Mouse (Mus musculus) lung, embryonic 16.5 days (tissue): ENCODE measurements around the gene Cish. TPM values are rescaled to one million over a fixed set of nuclear protein-coding genes. Genes with fewer than 3 reads are reported as not detected.

ENCODE experiments used
- ATAC-seq: fragments of 200-750 bp; cut with Nextera tagmentation; 2 replicates; pipeline ENCODE4 v1.8.0; 2017; ENCODE audit warnings: low read depth, mild to moderate bottlenecking, moderate library complexity
- H3K27ac ChIP-seq: fragments of 300-500 bp; sonication (generic); 2 replicates; pipeline ENCODE4 v1.5.1; 2014; ENCODE audit warnings: mild to moderate bottlenecking, control low read depth, low read length
- H3K27me3 ChIP-seq: fragments of 300-500 bp; sonication (generic); 2 replicates; pipeline ENCODE4 v1.6.1; 2014; ENCODE audit warnings: low read depth, low read length, mixed read lengths; ENCODE audit not compliant: control insufficient read depth, insufficient read depth
- H3K36me3 ChIP-seq: fragments of 300-500 bp; sonication (generic); 2 replicates; pipeline ENCODE4 v1.6.1; 2014; ENCODE audit warnings: low read length; ENCODE audit not compliant: control insufficient read depth, insufficient read depth
- H3K4me1 ChIP-seq: fragments of 300-500 bp; sonication (generic); replicated peaks from 2 replicates; pipeline ENCODE4 v1.6.1; 2014; ENCODE audit warnings: low read length, mixed read lengths; ENCODE audit not compliant: control insufficient read depth, insufficient read depth
- H3K4me2 ChIP-seq: fragments of 300-500 bp; sonication (generic); 2 replicates; pipeline ENCODE4 v1.6.1; 2014; ENCODE audit warnings: low read depth, low read length, control low read depth
- H3K4me3 ChIP-seq: fragments of 300-500 bp; sonication (generic); 2 replicates; pipeline ENCODE4 v1.5.1; 2014; ENCODE audit warnings: mild to moderate bottlenecking, low read length, control low read depth
- H3K9ac ChIP-seq: fragments of 300-500 bp; sonication (generic); 2 replicates; pipeline ENCODE4 v1.6.1; 2014; ENCODE audit warnings: low read length, control low read depth
- H3K9me3 ChIP-seq: fragments of 300-500 bp; sonication (generic); 2 replicates; pipeline ENCODE4 v1.6.1; 2016; ENCODE audit warnings: low read length; ENCODE audit not compliant: control insufficient read depth
- whole genome bisulfite sequencing: fragments of 180-500 bp; shearing (Covaris S2); extraction: QIAGEN DNeasy Blood & Tissue Kit; methylation state at CpG from one replicate; pipeline ENCODE4 v1.1.7; 2014; 5-methylcytosine and 5-hydroxymethylcytosine counted together
- polyA plus RNA-seq: library from polyadenylated mRNA; unstranded; fragments of >200 nt; fragmentation: Nextera tagmentation; extraction: Ambion mirVana; gene quantifications from 2 replicates; pipeline ENCODE4 v1.2.1, GENCODE M21; 2015

The Cish gene
- polyA plus RNA-seq, 1 experiment from 2014 or later = 19.3 TPM

DNA sequence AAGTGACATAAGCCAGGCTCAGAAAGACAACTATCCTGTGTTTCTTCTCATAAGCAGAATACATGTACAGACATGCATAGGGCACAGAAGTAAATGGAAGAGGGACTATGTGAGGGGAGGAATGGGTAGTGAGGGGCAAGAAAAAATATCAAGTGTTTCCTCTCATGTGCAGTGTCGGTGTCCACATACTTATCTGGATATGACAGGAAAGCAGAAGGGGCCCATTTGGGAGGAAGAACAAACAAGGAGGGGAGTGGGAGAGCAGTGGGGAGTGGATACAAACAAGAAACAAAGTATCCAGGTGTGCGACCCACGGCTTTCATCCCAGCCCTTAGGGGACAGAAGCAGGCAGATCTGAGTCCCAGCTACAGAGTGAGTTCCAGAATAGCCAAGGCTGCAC, 18.1 kb downstream of the Cish start:
- WGBS = 58% methylated on average over 3 of the region's 3 CpGs
- no peaks in the 10 kb centered on the region for H3K36me3 ChIP-seq
- no peak overlapping the region for H3K4me3 ChIP-seq
- H3K4me2 ChIP-seq = no peak overlapping the region
- H3K4me1 ChIP-seq = 0 out of 2 replicates have a peak, but pooled peaks cover 2% of the 10 kb centered on the region
- H3K9me3 ChIP-seq = no peaks in the 10 kb centered on the region
- H3K27me3 ChIP-seq = no peaks in the 10 kb centered on the region
- H3K9ac ChIP-seq = no peak overlapping the region
- H3K27ac ChIP-seq = no peak overlapping the region
- no peak for ATAC-seq

DNA sequence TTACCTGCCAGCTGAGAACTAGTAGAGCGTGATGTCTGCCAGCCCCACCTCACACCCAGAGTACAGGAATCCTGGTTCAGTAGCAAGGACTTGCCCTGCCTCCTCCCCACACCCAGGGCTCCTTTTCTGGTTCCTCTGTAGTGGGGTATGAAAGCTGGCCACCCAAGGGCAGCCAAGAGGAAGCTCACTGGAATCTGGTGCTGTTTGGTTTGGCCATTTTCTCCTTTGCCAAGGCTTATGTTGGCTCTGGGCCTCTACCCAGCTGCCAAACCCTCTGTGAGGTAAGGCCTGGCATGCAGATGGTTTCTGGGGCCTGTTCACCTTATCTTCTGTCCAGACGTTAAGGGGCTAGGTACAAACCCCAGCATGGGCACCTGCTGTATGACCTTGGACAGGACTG, 20.0 kb downstream of the Cish start:
- Histone ChIP-seq H3K4me1 (0 out of 2 replicates have a peak, but pooled peaks cover 2% of the 10 kb centered on the region), H3K27ac (no peak overlapping the region; the same call in 1 of the 2 replicates), H3K4me3 (no peak overlapping the region), H3K4me2 (no peak overlapping the region), H3K36me3 (no peaks in the 10 kb centered on the region), H3K9ac (no peak overlapping the region), H3K27me3 (no peaks in the 10 kb centered on the region), H3K9me3 (no peaks in the 10 kb centered on the region)
- 69% methylated on average over 2 of the region's 2 CpGs for WGBS
- ATAC-seq = 0 out of 2 replicates have a peak, but pooled peaks have one; percentile 31

DNA sequence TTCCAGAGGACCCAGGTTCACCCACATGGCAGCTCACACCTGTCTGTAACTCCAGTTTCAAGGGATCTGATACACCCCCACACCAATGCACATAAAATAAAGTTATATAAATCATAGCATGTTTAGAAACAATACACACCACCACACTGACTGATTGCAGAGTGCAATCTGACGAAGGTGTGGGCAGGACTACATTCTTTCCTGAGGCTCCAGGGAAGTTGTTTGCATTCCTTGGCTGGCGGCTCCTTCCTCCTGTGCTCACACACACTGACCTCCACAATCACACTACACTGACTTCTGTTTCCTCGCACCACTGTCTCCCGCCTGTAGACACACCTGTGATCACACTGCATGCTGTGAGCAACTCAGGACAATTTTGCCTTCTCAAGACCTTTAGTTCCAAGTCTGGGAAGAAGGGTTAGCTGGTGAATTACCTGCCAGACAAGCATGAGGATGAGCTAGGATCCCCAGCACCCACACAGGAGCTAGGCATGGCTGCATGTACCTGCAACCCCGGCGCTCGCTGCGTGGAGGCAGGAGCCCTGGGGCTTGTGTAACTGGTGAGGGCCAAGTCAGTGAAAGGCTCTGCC, 26.7 kb downstream of the Cish start:
- Histone ChIP-seq H3K9me3 (no peaks in the 10 kb centered on the region), H3K4me2 (no peak overlapping the region), H3K27me3 (no peaks in the 10 kb centered on the region), H3K27ac (peak overlapping the region; percentile 48), H3K4me3 (no peak overlapping the region), H3K9ac (no peak overlapping the region), H3K4me1 (peaks cover 6% of the 10 kb centered on the region), H3K36me3 (no peaks in the 10 kb centered on the region)
- WGBS = 54% methylated on average over 8 of the region's 8 CpGs
- peak; percentile 67 for ATAC-seq

DNA sequence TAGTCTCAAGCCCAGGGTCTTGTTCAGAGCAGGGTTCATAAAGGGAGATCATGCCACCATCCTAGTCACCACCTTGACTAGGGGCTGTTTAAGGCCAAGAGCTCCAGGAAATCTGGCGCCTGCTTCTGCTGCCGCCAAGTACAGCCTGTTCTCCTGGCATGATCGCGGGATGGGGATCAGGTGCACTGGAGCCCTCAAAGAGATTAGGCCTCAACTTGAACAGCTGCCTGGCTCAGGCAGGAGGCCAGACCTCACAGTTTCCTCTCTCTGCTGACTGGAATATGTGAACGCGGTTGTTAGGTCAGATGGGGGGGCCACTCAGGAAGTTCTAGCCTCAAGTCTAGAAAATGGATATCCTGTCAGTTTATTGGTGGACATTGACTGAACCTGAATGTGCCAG, 27.7 kb downstream of the Cish start:
- WGBS = 47% methylated on average over 6 of the region's 6 CpGs
- Histone ChIP-seq H3K9ac (no peak overlapping the region), H3K36me3 (no peaks in the 10 kb centered on the region), H3K4me1 (peaks cover 6% of the 10 kb centered on the region), H3K27ac (no peak overlapping the region), H3K9me3 (no peaks in the 10 kb centered on the region), H3K27me3 (no peaks in the 10 kb centered on the region), H3K4me3 (no peak overlapping the region), H3K4me2 (no peak overlapping the region)
- ATAC-seq = peak; percentile 28; the same call in 1 of the 2 replicates

DNA sequence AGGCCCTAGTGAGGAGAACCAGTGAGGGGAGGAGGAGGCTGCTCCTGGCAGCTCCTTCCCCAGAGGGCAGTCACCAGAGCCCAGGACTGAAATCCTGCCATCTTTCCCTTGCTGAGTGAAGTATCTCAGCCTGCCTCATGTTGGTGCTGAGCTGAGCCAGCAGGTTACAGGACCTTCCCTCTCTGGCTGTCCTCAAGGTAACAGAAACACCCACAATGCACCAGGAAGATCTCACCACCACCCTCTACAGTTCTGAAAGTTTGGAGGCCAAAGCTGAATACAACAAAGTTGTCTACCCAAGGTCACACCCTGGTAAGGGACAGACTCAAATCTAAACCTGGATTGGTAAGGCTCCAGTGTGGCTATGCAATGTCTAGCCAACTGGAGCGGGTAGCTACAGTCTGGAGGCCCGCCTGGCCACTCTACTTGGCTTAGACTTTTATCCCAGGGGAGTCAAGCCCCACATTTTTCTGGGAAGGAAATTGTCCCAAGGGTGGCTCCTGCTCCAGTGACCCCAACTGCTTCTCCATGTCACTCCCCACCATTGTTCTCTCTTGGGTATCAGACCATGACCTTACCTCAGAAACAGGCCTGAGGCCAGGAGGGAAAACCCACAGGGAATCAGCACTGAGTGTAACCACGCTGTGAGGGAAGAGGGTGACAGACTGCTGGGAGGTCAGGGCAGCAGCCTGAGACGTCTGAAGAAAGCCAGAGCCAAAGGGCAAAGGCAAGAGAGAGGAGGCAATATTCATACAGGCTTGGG, 29.2 kb downstream of the Cish start:
- no peak overlapping the region for H3K4me3 ChIP-seq
- no peak overlapping the region for H3K9ac ChIP-seq
- no peak for ATAC-seq
- no peak overlapping the region for H3K4me2 ChIP-seq
- WGBS = 74% methylated on average over 4 of the region's 4 CpGs
- peaks cover 6% of the 10 kb centered on the region for H3K4me1 ChIP-seq
- no peaks in the 10 kb centered on the region for H3K36me3 ChIP-seq
- no peaks in the 10 kb centered on the region for H3K9me3 ChIP-seq
- no peak overlapping the region for H3K27ac ChIP-seq
- H3K27me3 ChIP-seq = no peaks in the 10 kb centered on the region

DNA sequence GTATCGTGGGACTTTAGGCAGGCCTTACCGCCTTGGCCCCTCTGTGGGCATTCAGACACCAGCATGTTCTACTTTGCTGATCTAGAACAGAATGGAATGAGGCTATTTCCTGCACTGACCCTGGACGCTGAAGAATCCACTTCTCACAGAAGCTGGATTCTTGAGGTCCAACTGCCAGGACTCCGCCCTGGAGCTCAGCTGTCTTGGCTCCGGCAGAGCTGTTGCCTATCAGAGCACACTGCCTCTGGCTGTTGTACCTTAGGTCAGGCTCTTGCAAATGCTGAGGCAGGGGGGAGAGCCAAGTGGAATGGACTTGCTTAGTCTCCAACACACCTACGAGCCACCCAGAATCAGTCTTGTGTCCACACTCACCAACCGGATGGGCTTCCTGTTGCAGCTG, 30.1 kb downstream of the Cish start:
- Histone ChIP-seq H3K4me3 (no peak overlapping the region), H3K9me3 (no peaks in the 10 kb centered on the region), H3K4me2 (no peak overlapping the region), H3K27ac (no peak overlapping the region), H3K36me3 (no peaks in the 10 kb centered on the region), H3K27me3 (no peaks in the 10 kb centered on the region), H3K4me1 (peaks cover 6% of the 10 kb centered on the region), H3K9ac (no peak overlapping the region)
- ATAC-seq = no peak
- WGBS = 70% methylated on average over 7 of the region's 7 CpGs

DNA sequence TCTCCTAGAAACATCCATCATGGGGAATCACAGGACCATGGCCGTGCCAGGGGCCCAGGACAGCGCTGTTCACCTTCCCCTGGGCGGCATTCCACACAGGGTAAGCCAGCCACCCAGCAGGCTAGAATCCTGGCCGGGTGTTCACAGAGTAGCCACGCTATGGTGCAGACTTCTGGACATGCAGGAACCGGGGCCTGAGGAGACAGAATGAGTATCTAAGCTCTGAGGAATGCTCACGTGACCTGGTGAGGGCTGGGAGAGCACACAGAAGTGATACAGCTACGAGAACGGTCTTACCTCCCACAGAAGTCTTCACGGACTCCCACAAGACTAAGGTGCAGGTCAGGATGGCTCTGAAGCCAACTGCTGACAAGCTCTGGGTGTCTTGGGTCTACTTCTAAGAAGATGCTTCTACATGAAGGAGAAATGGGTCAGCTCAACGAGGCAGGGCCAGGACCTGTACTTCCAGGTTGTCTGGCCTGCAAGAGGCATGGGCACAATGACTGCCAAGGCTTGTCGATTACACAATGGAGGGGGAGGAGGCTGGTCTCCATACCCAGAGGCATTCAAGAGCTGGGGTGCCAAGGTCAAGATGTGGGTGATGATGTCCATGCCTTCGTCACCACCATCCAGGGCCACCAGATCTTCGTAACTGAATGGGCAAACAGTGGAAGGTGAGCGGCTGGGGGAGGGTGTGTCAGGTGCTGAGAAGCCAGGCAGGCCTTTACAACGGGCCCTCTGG, 32.2 kb downstream of the Cish start:
- WGBS = 78% methylated on average over 16 of the region's 16 CpGs
- H3K9ac ChIP-seq = no peak overlapping the region
- no peaks in the 10 kb centered on the region for H3K27me3 ChIP-seq
- no peak overlapping the region for H3K4me3 ChIP-seq
- H3K27ac ChIP-seq = no peak overlapping the region
- ATAC-seq = no peak
- peaks cover 3% of the 10 kb centered on the region; the same call in 1 of the 2 replicates for H3K36me3 ChIP-seq
- H3K9me3 ChIP-seq = no peaks in the 10 kb centered on the region
- H3K4me2 ChIP-seq = no peak overlapping the region
- no peaks in the 10 kb centered on the region; the same call in 1 of the 2 replicates for H3K4me1 ChIP-seq

DNA sequence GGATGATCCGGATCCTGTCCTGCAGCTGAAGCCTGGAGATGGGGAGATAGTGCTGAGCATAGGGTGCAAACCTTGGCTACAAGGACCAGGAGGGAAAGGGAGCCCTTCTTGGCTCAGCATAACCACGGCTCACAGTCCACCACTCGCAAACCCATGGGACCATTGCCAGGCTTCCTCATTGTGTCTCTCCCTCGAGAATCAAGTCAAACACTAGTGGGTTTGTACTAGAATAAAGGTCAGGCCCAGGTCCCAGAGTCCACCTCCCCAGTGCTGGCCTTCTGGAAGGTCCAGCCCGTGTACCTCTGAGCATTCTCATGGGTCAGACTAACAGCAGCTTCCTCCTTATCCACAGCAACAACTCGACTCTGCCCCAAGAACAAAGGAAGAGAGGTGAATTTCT, 35.0 kb downstream of the Cish start:
- WGBS = 70% methylated on average over 6 of the region's 6 CpGs
- H3K4me3 ChIP-seq = no peak overlapping the region
- ATAC-seq = no peak
- H3K36me3 ChIP-seq = peaks cover 3% of the 10 kb centered on the region; the same call in 1 of the 2 replicates
- H3K4me2 ChIP-seq = no peak overlapping the region
- H3K27me3 ChIP-seq = no peaks in the 10 kb centered on the region
- H3K9ac ChIP-seq = no peak overlapping the region
- no peaks in the 10 kb centered on the region; the same call in 1 of the 2 replicates for H3K4me1 ChIP-seq
- H3K9me3 ChIP-seq = no peaks in the 10 kb centered on the region
- no peak overlapping the region for H3K27ac ChIP-seq

DNA sequence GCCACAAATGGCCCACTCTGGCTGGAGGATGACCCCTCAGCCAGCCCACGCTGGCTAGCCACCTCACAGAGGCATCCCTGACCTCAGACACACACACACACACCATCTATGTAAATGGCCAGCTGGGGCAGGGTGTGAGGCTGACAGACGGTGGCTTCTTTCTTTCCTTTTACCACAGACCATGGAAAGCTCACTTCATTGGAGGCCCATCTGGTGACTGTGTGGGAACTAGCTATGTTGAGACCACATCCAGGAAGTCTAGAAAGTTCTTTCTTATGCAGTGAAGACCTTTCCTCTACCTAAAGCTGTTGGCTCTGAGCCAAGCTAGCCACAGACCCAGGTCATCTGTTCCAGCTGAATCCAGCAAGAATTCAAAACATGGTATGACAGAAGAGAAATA, 37.9 kb downstream of the Cish start:
- no peak overlapping the region for H3K4me3 ChIP-seq
- H3K9ac ChIP-seq = no peak overlapping the region
- no peaks in the 10 kb centered on the region for H3K9me3 ChIP-seq
- no peak for ATAC-seq
- no peaks in the 10 kb centered on the region for H3K27me3 ChIP-seq
- no peak overlapping the region for H3K27ac ChIP-seq
- H3K4me1 ChIP-seq = peaks cover 5% of the 10 kb centered on the region; the same call in 1 of the 2 replicates
- H3K36me3 ChIP-seq = peaks cover 3% of the 10 kb centered on the region; the same call in 1 of the 2 replicates
- 47% methylated on average over 2 of the region's 2 CpGs for WGBS
- H3K4me2 ChIP-seq = no peak overlapping the region
